Mouse (Mus musculus): Measurements from ENCODE around the gene Pdpr.
"Not testable (repeated sequence)": the region's sequence is repeated elsewhere in the genome, so short reads cannot be mapped to it uniquely, and the experiment has no call there.

Pdpr gene

GRCm38 (mm10) chr8:111093865-111094718 lies at the start of gene Pdpr:
Gene Pdpr (plus strand): TSS chr8:111094630.
- DNase-seq, result peak; percentile 92

- no peak for DNase-seq
These were observed 45.7 kb upstream of the Pdpr start for GRCm38 (mm10) chr8:111048694-111049093.

DNA sequence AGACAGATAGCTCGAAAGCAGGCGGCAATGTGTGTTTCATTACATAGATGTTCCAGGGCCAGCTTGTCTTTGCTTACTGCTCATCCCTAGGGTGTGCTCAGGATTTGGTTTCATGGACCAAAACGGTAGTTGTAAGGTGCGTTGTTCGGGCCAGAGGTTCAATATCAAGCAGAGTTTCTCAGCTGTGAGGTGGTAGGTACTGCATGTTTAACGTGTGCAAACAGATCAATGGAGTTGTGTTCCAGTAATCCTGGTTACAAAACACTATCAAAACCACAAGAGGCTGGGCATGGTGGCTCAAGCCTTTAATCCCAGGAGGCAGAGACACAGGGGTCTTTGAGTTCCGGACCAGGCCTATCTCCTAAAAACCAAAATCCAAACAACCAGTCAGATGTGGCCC lies 45.3 kb upstream of the Pdpr start:
- DNase-seq, result no peak

DNA sequence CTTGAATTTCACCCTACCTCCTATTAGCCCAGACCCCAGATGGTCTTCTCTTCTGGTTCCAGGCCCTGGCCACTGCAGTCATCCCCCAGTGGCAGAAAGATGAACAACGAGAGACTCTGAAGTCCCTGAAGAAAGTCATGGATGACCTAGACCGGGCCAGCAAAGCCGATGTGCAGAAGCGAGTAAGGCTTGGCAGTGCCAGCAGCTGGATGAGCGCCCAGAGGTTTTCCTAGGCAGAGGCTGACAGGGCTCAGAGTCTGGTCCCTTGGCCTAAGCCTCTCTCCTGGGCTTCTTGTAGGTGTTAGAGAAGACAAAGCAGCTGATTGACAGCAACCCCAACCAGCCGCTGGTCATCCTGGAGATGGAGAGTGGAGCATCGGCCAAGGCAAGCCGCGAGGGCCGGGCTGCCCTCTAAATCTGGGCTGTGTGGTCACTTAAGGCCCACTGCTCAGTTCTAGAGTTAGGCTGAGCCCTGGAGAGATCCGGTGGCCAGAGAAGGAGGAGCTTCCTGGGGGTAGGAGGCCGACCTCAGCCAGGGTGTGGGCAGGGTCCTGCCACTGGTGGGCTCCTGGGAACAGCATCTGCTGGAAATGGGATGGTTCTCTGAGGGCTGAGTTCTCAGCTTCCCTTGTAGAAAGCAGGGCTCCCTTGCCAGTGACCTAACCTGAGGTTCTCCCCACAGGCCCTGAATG lies 40.5 kb upstream of the Pdpr start:
- DNase-seq, result no peak

DNA sequence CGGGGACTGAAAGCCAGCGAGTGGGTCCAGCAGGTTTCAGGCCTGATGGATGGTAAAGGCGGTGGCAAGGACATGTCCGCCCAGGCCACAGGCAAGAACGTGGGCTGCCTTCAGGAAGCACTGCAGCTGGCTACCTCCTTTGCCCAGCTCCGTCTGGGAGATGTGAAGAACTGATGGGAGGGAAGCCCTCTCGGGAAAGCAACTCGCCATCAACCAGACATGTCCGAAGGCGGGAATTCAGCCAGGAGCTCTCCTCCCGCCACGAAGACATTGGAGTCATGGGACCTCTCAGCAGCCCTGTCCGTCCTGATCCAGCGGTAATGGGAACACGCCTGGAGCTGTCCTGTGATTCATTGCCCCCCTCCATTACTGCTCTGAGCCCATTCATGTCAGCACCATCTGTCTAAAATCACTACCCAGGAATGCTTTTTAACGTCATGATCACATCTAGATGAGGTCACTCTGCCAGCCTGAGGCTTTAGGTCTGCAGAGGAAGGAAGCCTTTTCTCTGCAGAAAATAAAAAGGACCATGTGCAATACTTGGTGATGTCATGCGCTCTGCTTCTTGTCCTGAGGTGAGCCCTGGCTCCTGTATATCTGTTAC lies 39.3 kb upstream of the Pdpr start:
- DNase-seq, result no peak

- peak; percentile 24 for DNase-seq
These were observed 38.8 kb upstream of the Pdpr start for GRCm38 (mm10) chr8:111055661-111056060.

- DNase-seq, result peak; percentile 91
These were observed 38.2 kb upstream of the Pdpr start, which contains the start of gene Exosc6 for GRCm38 (mm10) chr8:111056158-111056663. Gene Exosc6 (plus strand): TSS chr8:111056339.

- peak; percentile 45 for DNase-seq
These were observed 37.6 kb upstream of the Pdpr start for GRCm38 (mm10) chr8:111056691-111057293.

DNA sequence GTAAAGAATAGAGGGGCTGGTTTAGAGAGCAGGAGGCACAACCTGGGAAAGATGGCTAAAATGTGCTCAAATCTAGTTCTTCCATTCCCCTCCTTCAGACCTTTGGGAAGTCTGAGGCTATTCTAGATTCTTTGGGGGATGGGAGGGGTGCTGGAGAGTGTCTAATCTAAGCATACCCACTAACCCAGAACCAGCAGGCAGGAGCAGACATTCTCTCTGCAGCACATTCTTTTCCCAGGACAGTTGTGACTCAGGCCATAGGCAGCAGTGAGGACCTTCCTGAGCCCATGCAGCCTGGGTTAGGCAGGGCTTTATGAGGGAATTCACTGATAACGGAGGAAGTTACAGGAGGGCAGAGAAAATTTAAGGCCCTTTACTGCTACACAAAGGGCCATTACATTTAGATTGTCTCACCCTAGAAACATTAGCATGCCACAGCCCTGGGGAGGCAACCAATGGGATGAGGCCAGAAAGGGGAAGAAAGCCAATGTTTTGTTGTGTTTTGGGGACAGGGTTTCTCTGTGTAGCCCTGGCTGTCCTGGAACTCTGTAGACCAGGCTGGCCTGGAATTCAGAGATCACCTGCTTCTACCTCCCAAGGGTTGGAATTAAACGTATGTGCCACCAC lies 35.4 kb upstream of the Pdpr start:
- no peak for DNase-seq

GRCm38 (mm10) chr8:111061688-111062071 lies 32.8 kb upstream of the Pdpr start:
- DNase-seq, result no peak

DNA sequence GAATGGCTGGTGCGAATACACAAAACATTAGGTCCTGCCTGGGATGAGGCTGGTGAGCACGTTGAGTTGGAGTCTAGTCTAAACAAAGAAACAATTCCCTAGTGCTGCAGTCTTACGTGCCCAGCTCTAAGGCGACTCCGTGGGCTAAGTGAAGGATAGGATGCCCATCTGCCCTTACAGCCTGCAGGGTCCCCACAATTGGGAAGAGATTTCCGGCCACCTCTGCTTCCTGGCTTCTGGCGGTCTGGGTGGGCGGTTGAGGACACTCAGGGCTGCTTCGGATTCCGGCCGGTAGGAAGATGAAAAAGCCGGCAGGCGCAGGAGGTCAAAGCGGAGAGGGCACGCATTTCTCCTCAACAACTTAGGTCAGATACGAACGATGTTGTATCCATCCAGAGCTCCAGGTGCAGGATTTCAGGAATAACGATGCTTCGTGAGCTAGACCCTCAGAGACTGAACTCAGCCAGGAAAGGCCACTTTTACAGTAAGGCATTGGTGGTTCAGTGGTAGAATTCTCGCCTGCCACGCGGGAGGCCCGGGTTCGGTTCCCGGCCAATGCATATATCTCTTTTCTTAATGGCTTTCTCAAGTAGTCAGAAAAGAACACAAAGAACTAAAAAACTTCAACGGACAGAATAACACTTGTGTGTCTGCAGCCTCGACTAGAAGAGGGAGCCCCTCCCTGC lies 32.2 kb upstream of the Pdpr start:
- peak; percentile 87 for DNase-seq

DNA sequence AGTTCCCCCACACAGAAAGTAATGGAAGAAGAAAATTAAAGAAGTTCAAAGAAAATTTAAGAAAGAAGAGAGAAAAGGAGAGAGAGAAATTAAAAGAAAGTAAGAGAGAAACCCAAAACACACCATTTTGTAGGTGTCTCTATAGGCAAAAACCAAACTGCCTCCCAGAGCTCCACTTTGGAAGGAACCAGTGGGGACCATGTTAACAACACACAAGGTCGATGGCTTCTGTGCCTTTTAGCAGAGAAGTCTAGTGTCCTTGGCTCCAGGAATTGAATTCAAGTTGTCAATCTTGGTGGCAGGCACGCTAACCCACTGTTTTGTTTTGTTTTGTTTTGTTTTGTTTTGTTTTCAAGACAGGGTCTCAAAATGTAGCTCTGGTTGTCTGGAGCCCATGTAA lies 31.5 kb upstream of the Pdpr start:
- DNase-seq, result no peak

GRCm38 (mm10) chr8:111066308-111066707 lies 28.1 kb upstream of the Pdpr start:
- no peak for DNase-seq

DNA sequence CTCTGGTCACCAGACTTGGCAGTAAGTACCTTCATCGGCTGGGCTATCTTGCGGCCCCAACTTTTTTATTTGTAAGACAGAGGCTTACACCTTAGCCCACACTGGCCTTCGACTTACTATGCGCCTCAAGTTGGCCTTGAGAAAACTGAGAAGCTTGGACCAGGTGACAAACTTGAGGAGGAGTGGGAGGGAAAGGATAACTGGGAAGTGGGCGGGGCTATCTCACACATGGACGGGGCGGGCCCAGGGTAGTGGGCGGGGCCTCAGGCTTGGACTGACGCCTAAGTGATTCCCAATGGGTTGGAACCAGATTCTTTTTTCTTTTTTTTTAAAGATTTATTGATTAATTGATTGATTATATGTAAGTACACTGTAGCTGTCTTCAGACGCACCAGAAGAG lies 27.0 kb upstream of the Pdpr start:
- DNase-seq, result no peak

- not testable (repeated sequence) for DNase-seq
These were observed 25.8 kb upstream of the Pdpr start for GRCm38 (mm10) chr8:111068660-111069059.

GRCm38 (mm10) chr8:111075926-111076325 lies 18.5 kb upstream of the Pdpr start:
- DNase-seq, result no peak

DNA sequence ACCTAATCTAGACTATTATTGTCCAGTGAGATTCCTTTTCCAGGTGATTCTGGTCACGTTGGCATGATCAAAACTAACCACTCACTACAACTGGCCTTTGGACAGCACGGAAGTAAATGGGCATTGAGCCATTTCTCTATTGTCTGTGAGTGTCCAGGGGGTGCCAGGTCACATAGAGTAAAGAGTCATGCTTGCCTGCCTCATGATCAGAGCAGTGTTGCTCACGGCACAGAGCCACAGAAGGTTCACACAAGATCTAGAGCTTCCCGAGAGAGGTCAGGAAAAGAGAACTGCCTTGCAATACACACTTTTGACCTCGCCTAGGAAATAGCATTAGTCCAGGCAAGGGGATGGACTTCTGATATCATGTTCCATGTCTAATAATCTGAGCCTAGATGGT lies 15.0 kb upstream of the Pdpr start:
- peak; percentile 69 for DNase-seq

DNA sequence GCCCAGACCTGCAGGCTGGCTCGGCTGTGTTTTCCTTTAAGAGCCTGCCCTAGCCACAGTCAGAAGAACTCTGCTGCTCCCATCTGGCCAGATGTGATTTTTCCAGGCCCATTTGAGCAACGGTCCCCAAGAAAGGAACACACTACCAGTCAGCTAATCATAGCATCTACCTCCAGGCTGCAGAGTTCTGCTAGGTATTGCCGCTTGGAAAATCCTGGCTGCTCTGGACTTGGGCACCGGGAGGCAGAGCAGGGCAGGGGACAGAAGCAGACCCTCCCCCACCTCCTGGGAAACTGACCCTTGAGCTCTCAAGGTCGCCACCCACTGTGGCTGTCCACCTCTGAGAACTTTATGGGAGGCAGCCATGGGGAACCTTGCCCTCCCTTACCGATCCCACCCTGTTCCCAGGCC lies 14.6 kb upstream of the Pdpr start:
- DNase-seq, result peak; percentile 74

- no peak for DNase-seq
These were observed 12.7 kb upstream of the Pdpr start for GRCm38 (mm10) chr8:111081580-111082258.

- not testable (repeated sequence) for DNase-seq
These were observed 10.5 kb upstream of the Pdpr start for GRCm38 (mm10) chr8:111083936-111084335.

GRCm38 (mm10) chr8:111090126-111090525 lies 4.3 kb upstream of the Pdpr start:
- peak; percentile 64 for DNase-seq
